Mouse (Mus musculus) ES-Bruce4 (cell line): ENCODE results near the gene Ifitm1.

Experiments used
- CTCF ChIP-seq: IDR thresholded peaks from one replicate; pipeline ENCODE4 v1.8.1; 2011; ENCODE audit warnings: low read depth, low read length
- EP300 ChIP-seq: IDR thresholded peaks from 2 replicates; pipeline ENCODE4 v1.6.1; 2011; ENCODE audit warnings: low read depth, low read length; ENCODE audit not compliant: insufficient read depth
- POLR2A ChIP-seq: IDR thresholded peaks from one replicate; pipeline ENCODE4 v1.8.1; 2011; ENCODE audit warnings: low read length; ENCODE audit not compliant: insufficient read depth

DNA sequence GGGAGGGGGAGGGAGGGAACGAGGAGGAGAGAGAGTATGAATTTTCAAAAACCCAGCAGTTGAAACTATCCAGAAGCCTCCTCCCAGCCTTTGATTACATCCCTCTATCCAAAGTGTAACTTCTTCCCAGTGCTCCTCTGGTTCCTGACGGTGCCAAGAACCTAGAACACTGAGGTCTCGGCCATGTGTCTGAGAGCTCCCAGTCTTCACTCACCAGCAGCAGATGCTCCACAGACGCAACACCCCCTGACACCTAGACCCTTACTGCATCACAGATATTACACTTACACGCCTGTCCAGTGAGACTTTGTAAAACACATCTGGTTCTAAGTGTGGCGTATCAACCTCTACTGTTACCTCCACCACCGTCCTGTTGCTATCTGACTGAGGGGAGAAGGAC is 14.6 kb upstream of the Ifitm1 start:
- TF ChIP-seq EP300 (no peak), POLR2A (no peak), CTCF (no peak)
